Mouse (Mus musculus) liver, embryonic 16.5 days (tissue): ENCODE results near the gene Ptprb. TPM values are rescaled to one million over a fixed set of nuclear protein-coding genes. Genes with fewer than 3 reads are reported as not detected.

Experiments
- ATAC-seq: fragments of 200-750 bp; cut with Nextera tagmentation; 2 replicates; pipeline ENCODE4 v1.8.0; 2017; ENCODE audit warnings: low read depth, mild to moderate bottlenecking, moderate number of reproducible peaks, moderate library complexity
- H3K27ac ChIP-seq: fragments of 300-500 bp; sonication (generic); 2 replicates; pipeline ENCODE4 v1.5.1; 2014; ENCODE audit warnings: mild to moderate bottlenecking, low read length
- H3K27me3 ChIP-seq: fragments of 300-500 bp; sonication (generic); 2 replicates; pipeline ENCODE4 v1.6.1; 2014; ENCODE audit warnings: low read depth, low read length, mixed read lengths; ENCODE audit not compliant: control insufficient read depth, insufficient read depth
- H3K36me3 ChIP-seq: fragments of 300-500 bp; sonication (generic); 2 replicates; pipeline ENCODE4 v1.6.1; 2014; ENCODE audit warnings: mild to moderate bottlenecking; ENCODE audit not compliant: control insufficient read depth, insufficient read depth
- H3K4me1 ChIP-seq: fragments of 300-500 bp; sonication (generic); 2 replicates; pipeline ENCODE4 v1.6.1; 2014; ENCODE audit warnings: low read depth, low read length, mixed read lengths; ENCODE audit not compliant: control insufficient read depth
- H3K4me2 ChIP-seq: fragments of 300-500 bp; sonication (generic); 2 replicates; pipeline ENCODE4 v1.6.1; 2014; ENCODE audit warnings: low read depth, low read length, mixed read lengths
- H3K4me3 ChIP-seq: fragments of 300-500 bp; sonication (generic); 2 replicates; pipeline ENCODE4 v1.5.1; 2014; ENCODE audit warnings: low read depth, mild to moderate bottlenecking, low read length
- H3K9ac ChIP-seq: fragments of 300-500 bp; sonication (generic); 2 replicates; pipeline ENCODE4 v1.6.1; 2014; ENCODE audit warnings: low read depth, low read length
- H3K9me3 ChIP-seq: fragments of 300-500 bp; sonication (generic); replicated peaks from 2 replicates; pipeline ENCODE4 v1.6.1; 2016; ENCODE audit warnings: low read length; ENCODE audit not compliant: control insufficient read depth
- WGBS: fragments of 180-500 bp; shearing (Covaris S2); extraction: QIAGEN DNeasy Blood & Tissue Kit; methylation state at CpG from one replicate; pipeline ENCODE4 v1.1.7; 2014; ENCODE audit not compliant: insufficient replicate concordance; 5-methylcytosine and 5-hydroxymethylcytosine counted together
- polyA plus RNA-seq: library from polyadenylated mRNA; unstranded; fragments of >200 nt; fragmentation: Nextera tagmentation; extraction: Ambion mirVana; gene quantifications from 2 replicates; pipeline ENCODE4 v1.2.1, GENCODE M21; 2015

The Ptprb gene
- 1.5 and 1.8 TPM in 2 replicates for polyA plus RNA-seq

DNA sequence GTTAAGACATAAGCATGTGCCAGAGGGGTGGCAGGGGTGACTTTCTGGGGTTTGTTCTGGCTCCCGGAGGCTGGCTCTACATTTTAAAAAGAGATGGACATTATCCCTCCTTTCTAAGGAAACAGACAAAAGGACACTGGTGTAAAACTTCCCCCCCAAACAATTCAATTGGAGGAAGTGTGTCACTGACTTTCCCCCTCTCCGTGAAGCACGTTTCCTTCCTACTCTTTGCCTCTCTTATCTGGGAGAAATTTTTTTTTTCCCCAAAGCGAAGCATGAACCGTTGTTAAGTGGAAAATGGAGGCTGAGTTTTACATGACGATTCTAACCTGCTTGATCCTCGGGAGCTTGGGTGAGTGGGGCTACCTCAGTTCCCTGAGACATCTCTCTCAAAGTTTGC, at the start of gene Ptprb:
Gene Ptprb, plus strand, starts transcription at position 244 of the 400 bp plus-strand sequence.
- Histone ChIP-seq H3K4me2 (no peak within 1 kb of the TSS), H3K27ac (no peak within 1 kb of the TSS), H3K9ac (no peak within 1 kb of the TSS), H3K27me3 (no peaks in the 10 kb centered on the region), H3K4me3 (no peak within 1 kb of the TSS), H3K36me3 (no peaks in the 10 kb centered on the region), H3K4me1 (no peaks in the 10 kb centered on the region), H3K9me3 (no peaks in the 10 kb centered on the region)
- ATAC-seq: no peak
- WGBS: 14% methylated on average over 7 of the region's 7 CpGs

DNA sequence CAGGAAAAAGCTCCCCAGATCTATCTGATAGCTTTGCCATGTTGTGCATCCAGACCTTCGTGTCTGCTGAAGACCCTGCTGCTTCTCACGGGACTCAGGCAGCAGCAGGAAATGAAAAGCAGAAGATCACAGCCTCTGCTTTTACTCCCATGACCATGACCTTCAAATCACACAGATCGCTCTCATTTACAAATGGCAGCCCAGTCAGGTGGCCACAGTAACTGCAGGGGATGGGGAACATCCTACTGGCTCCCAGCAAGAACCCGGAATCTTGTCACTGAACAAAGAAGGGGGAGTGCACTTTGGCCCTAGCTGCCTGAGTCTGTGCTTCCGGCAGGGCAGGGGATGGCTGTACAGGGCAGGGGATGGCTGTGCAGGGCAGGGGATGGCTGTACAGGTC, 40.0 kb upstream of the Ptprb start:
- Histone ChIP-seq H3K9ac (no peak overlapping the region), H3K27me3 (no peaks in the 10 kb centered on the region), H3K27ac (no peak overlapping the region), H3K9me3 (no peaks in the 10 kb centered on the region), H3K4me1 (no peaks in the 10 kb centered on the region), H3K4me2 (no peak overlapping the region), H3K36me3 (no peaks in the 10 kb centered on the region), H3K4me3 (no peak overlapping the region)
- WGBS: 36% methylated on average over 5 of the region's 5 CpGs
- ATAC-seq: no peak

- Histone ChIP-seq H3K9ac (no peak overlapping the region), H3K4me1 (no peaks in the 10 kb centered on the region), H3K27ac (no peak overlapping the region), H3K4me3 (no peak overlapping the region), H3K36me3 (no peaks in the 10 kb centered on the region), H3K9me3 (no peaks in the 10 kb centered on the region), H3K4me2 (no peak overlapping the region), H3K27me3 (no peaks in the 10 kb centered on the region)
- ATAC-seq: no peak
- 43% methylated on average over 7 of the region's 7 CpGs for WGBS
These were observed 33.1 kb upstream of the Ptprb start for GRCm38 (mm10) chr10:116242200-116242599.

DNA sequence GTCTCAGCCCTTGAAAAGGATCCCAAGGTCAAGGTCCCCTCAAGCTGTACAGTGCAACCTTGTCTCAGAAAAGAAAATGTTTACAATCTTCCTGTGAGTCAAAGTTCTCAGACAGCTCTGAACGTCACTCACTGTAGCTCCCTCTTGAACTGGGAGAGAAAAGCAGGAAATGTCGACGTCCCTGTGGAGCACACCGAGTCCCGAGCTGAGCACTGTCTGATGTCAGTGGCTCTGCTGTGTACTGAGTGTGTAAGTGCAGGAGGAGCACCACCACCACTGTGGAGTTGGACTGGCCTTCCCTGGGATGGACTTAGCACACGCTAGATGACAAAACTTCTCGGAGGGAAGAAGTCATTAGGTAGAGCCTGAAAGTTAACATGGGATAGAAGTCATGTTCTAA, 31.9 kb upstream of the Ptprb start:
- no peak for ATAC-seq
- Histone ChIP-seq H3K4me3 (no peak overlapping the region), H3K36me3 (no peaks in the 10 kb centered on the region), H3K4me2 (no peak overlapping the region), H3K27me3 (no peaks in the 10 kb centered on the region), H3K9ac (no peak overlapping the region), H3K4me1 (no peaks in the 10 kb centered on the region), H3K9me3 (no peaks in the 10 kb centered on the region), H3K27ac (no peak overlapping the region)
- 40% methylated on average over 7 of the region's 7 CpGs for WGBS

GRCm38 (mm10) chr10:116245632-116246031, 29.7 kb upstream of the Ptprb start:
- Histone ChIP-seq H3K9me3 (no peaks in the 10 kb centered on the region), H3K9ac (no peak overlapping the region), H3K4me2 (no peak overlapping the region), H3K36me3 (no peaks in the 10 kb centered on the region), H3K4me3 (no peak overlapping the region), H3K27me3 (no peaks in the 10 kb centered on the region), H3K27ac (no peak overlapping the region), H3K4me1 (no peaks in the 10 kb centered on the region)
- 26% methylated on average over 2 of the region's 2 CpGs for WGBS
- no peak for ATAC-seq

DNA sequence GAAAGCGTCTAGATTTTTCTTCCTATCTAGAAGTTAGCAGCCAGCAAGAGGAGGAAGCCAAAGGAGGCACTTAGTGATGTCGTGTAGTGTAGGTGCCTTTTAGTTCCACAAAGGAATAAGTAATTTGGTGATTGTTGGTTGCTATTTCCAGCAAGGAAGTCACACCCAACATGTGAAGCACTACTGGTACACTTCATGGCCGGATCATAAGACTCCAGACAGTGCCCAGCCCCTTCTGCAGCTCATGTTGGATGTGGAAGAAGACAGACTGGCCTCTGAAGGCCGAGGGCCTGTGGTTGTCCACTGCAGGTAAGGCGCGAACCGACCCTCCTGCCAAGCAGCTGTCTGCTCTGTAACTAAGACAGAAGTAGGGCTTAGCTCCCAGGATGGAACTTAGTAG, 22.7 kb upstream of the Ptprb start:
- Histone ChIP-seq H3K36me3 (no peaks in the 10 kb centered on the region), H3K4me3 (no peak overlapping the region), H3K27me3 (no peaks in the 10 kb centered on the region), H3K4me2 (no peak overlapping the region), H3K9ac (no peak overlapping the region), H3K4me1 (no peaks in the 10 kb centered on the region), H3K9me3 (no peaks in the 10 kb centered on the region), H3K27ac (no peak overlapping the region)
- WGBS: 64% methylated on average over 7 of the region's 7 CpGs
- no peak for ATAC-seq

DNA sequence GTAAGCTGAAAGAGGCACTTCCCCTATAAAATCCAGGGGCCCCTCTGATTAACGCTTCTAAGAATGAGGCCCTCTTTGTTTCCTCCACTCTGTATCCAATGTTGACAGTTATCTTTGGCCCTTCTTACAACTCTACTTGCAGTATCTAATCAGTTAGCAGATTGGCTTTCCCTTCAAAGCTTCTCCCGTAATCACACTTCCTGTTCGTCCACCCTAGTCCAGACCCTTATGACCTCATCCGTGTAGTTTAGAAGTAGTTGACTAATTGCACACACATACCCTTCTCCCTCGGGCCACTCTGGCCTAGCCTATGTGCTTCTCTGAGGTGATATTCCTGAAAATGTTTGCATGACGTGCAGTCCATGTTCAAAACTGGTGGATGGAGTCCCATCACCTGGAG, 21.4 kb upstream of the Ptprb start:
- H3K4me3 ChIP-seq: no peak overlapping the region
- 25% methylated on average over 6 of the region's 6 CpGs for WGBS
- no peaks in the 10 kb centered on the region for H3K36me3 ChIP-seq
- H3K9me3 ChIP-seq: no peaks in the 10 kb centered on the region
- H3K27ac ChIP-seq: no peak overlapping the region
- H3K27me3 ChIP-seq: no peaks in the 10 kb centered on the region
- ATAC-seq: no peak
- no peaks in the 10 kb centered on the region for H3K4me1 ChIP-seq
- H3K4me2 ChIP-seq: no peak overlapping the region
- no peak overlapping the region for H3K9ac ChIP-seq

GRCm38 (mm10) chr10:116259298-116259697, 16.0 kb upstream of the Ptprb start:
- Histone ChIP-seq H3K4me1 (no peaks in the 10 kb centered on the region), H3K4me2 (no peak overlapping the region), H3K36me3 (no peaks in the 10 kb centered on the region), H3K27ac (no peak overlapping the region), H3K4me3 (no peak overlapping the region), H3K9me3 (no peaks in the 10 kb centered on the region), H3K27me3 (no peaks in the 10 kb centered on the region), H3K9ac (no peak overlapping the region)
- 34% methylated on average over 4 of the region's 4 CpGs for WGBS
- ATAC-seq: no peak

DNA sequence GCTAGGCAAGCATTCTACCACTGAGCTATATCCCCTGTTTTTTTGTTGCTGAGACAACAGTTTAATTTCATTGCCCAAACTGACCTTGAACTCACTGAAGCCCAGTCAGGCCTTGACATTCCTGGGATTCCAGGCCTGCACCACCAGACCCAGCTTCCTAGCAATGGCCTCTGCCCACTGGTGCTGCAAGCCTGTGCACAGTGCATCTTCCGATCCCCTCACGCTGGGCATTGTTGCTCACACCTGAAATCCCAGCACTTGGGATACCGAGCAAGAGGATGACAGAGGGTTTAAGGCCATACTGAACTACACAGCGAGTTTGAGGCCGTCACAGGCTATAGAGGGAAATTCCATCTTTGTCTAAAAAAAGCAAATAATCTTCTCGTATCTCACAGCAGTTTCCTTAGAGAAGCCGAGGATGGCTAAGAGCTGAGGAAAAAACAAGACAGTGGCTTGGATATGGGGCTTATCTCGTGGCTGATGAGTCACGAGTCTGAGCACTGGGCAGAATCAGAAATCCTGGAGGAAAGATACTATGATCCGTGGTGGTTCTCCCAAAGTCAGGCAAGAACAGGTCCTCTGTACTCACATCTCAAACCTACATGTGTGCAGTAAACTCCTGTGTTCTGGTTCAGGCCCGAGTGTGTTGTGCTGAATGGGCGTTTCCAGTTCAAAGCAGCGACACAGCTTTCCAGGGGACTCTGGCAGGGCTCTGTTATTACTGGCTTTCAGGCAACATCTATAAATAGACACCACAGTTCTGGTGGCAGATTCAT, 14.5 kb upstream of the Ptprb start:
- Histone ChIP-seq H3K36me3 (no peaks in the 10 kb centered on the region), H3K4me1 (no peaks in the 10 kb centered on the region), H3K4me3 (no peak overlapping the region), H3K9ac (no peak overlapping the region), H3K27ac (no peak overlapping the region), H3K4me2 (no peak overlapping the region), H3K9me3 (no peaks in the 10 kb centered on the region), H3K27me3 (no peaks in the 10 kb centered on the region)
- peak; percentile 49; the same call in 1 of the 2 replicates for ATAC-seq
- WGBS: 33% methylated on average over 13 of the region's 13 CpGs
